Mouse (Mus musculus) stomach, embryonic 16.5 days (tissue): Measurements from ENCODE around the gene Tox2. TPM values are rescaled to one million over a fixed set of nuclear protein-coding genes. Genes with fewer than 3 reads are reported as not detected.
A peak's percentile ranks its signal among the peaks of the same experiment; 100 is the strongest.

Experiments used
- ATAC-seq: fragments of 200-750 bp; cut with Nextera tagmentation; 2 replicates; pipeline ENCODE4 v1.8.0; 2017; ENCODE audit warnings: moderate number of reproducible peaks, moderate TSS enrichment; ENCODE audit not compliant: insufficient read depth, low FRiP score
- H3K27ac ChIP-seq: fragments of 300-500 bp; sonication (generic); 2 replicates; pipeline ENCODE4 v1.5.1; 2014; ENCODE audit warnings: low read length
- H3K27me3 ChIP-seq: fragments of 300-500 bp; sonication (generic); 2 replicates; pipeline ENCODE4 v1.6.1; 2014; ENCODE audit warnings: low read length, control low read depth, mixed read lengths; ENCODE audit not compliant: control insufficient read depth, insufficient read depth
- H3K36me3 ChIP-seq: fragments of 300-500 bp; sonication (generic); 2 replicates; pipeline ENCODE4 v1.6.1; 2014; ENCODE audit warnings: low read length; ENCODE audit not compliant: control insufficient read depth, insufficient read depth
- H3K4me1 ChIP-seq: fragments of 300-500 bp; sonication (generic); 2 replicates; pipeline ENCODE4 v1.6.1; 2014; ENCODE audit warnings: low read length, control low read depth, mixed read lengths; ENCODE audit not compliant: control insufficient read depth, insufficient read depth
- H3K4me2 ChIP-seq: fragments of 300-500 bp; sonication (generic); 2 replicates; pipeline ENCODE4 v1.6.1; 2014; ENCODE audit warnings: low read depth, low read length, mixed read lengths
- H3K4me3 ChIP-seq: fragments of 300-500 bp; sonication (generic); replicated peaks from 2 replicates; pipeline ENCODE4 v1.5.1; 2014; ENCODE audit warnings: mild to moderate bottlenecking, low read length
- H3K9ac ChIP-seq: fragments of 300-500 bp; sonication (generic); 2 replicates; pipeline ENCODE4 v1.6.1; 2014; ENCODE audit warnings: low read length
- H3K9me3 ChIP-seq: fragments of 300-500 bp; sonication (generic); replicated peaks from 2 replicates; pipeline ENCODE4 v1.6.1; 2016; ENCODE audit warnings: low read length, control low read depth; ENCODE audit not compliant: control insufficient read depth
- WGBS: fragments of 180-500 bp; shearing (Covaris S2); extraction: QIAGEN DNeasy Blood & Tissue Kit; methylation state at CpG from one replicate; pipeline ENCODE4 v1.1.7; 2014; 5-methylcytosine and 5-hydroxymethylcytosine counted together
- polyA plus RNA-seq: library from polyadenylated mRNA; unstranded; fragments of >200 nt; fragmentation: Nextera tagmentation; extraction: Ambion mirVana; gene quantifications from 2 replicates; pipeline ENCODE4 v1.2.1, GENCODE M21; 2015

The Tox2 gene
- polyA plus RNA-seq, 1 experiment from 2014 or later = 4.0 TPM

GRCm38 (mm10) chr2:163344976-163345660 is 142.2 kb downstream of the Tox2 start:
- H3K36me3 ChIP-seq = no peaks in the 10 kb centered on the region
- peaks cover 15% of the 10 kb centered on the region for H3K4me1 ChIP-seq
- H3K27me3 ChIP-seq = peaks cover 4% of the 10 kb centered on the region; the same call in 1 of the 2 replicates
- no peaks in the 10 kb centered on the region for H3K9me3 ChIP-seq
- ATAC-seq = no peak
- no peak overlapping the region for H3K27ac ChIP-seq
- H3K4me3 ChIP-seq = no peak overlapping the region
- no peak overlapping the region for H3K4me2 ChIP-seq
- WGBS = 64% methylated on average over 13 of the region's 13 CpGs
- H3K9ac ChIP-seq = no peak overlapping the region

DNA sequence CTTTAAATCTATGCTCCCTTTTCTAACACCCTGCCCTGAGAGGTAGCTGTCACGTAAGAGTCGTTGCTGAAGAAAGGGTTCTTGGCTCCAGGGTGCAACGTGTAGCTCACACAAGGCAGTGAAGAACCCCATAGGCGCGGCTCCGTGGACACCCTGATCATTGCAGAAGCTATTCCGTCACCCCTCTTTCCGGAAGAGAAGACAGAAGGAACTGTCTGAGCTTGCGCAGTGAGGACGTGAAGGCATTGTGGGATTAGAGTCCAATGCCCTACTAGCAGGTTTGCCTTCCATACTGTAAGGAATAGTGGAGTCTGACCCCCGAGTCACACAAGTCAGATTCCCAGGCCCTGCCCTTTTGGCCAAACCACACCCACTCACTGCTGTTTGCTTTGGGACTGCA is 143.6 kb downstream of the Tox2 start:
- Histone ChIP-seq H3K27ac (no peak overlapping the region), H3K9me3 (no peaks in the 10 kb centered on the region), H3K27me3 (no peaks in the 10 kb centered on the region), H3K9ac (no peak overlapping the region), H3K4me3 (no peak overlapping the region), H3K36me3 (no peaks in the 10 kb centered on the region), H3K4me1 (peaks cover 15% of the 10 kb centered on the region), H3K4me2 (no peak overlapping the region)
- no peak for ATAC-seq
- 69% methylated on average over 11 of the region's 11 CpGs for WGBS

DNA sequence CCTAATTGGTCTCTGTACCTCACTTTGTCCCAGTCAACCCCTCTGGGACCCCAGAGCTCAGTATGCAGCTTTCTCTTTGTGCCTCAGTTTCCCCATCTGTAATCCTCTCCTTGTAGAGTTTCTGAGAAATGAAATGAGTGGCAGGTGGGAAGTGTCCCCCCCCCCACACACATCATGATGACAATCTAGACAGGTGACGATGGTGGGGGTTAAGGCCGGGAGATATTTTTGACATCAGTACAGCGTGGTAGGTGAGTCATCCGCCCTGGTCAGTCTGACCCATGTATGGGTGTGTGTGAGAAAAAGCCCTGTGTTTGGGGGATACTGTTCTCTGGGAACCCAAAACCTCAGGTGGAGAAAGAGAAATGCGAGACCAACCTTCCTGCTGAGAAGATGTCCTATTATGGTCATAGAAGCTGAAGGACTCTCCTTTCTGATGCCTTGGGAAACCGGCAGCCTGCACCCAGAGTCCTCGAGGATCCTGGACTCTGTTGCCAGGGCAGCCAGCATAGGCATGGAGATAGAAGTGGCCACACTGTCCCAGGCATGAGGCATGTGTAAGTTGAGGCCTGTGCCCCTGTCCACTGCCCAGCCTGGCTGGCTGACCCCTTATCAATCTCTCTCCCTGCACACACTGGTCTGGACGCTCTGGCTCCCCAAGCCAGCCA is 144.7 kb downstream of the Tox2 start:
- H3K4me2 ChIP-seq = no peak overlapping the region
- ATAC-seq = no peak
- H3K9ac ChIP-seq = no peak overlapping the region
- no peak overlapping the region for H3K27ac ChIP-seq
- no peaks in the 10 kb centered on the region for H3K36me3 ChIP-seq
- 68% methylated on average over 8 of the region's 8 CpGs for WGBS
- H3K9me3 ChIP-seq = no peaks in the 10 kb centered on the region
- H3K4me1 ChIP-seq = peaks cover 15% of the 10 kb centered on the region
- no peaks in the 10 kb centered on the region for H3K27me3 ChIP-seq
- H3K4me3 ChIP-seq = no peak overlapping the region

GRCm38 (mm10) chr2:163348677-163349076 is 145.8 kb downstream of the Tox2 start:
- no peaks in the 10 kb centered on the region for H3K36me3 ChIP-seq
- ATAC-seq = peak; percentile 26; the same call in 1 of the 2 replicates
- peak overlapping the region; percentile 72; the same call in 1 of the 2 replicates for H3K27ac ChIP-seq
- H3K4me1 ChIP-seq = peaks cover 15% of the 10 kb centered on the region
- H3K4me2 ChIP-seq = no peak overlapping the region
- no peak overlapping the region for H3K9ac ChIP-seq
- no peak overlapping the region for H3K4me3 ChIP-seq
- WGBS = 80% methylated on average over 7 of the region's 7 CpGs
- no peaks in the 10 kb centered on the region for H3K27me3 ChIP-seq
- H3K9me3 ChIP-seq = no peaks in the 10 kb centered on the region

- ATAC-seq = peak; percentile 79; the same call in 1 of the 2 replicates
Measured at GRCm38 (mm10) chr2:163349411-163349810, 146.5 kb downstream of the Tox2 start.

DNA sequence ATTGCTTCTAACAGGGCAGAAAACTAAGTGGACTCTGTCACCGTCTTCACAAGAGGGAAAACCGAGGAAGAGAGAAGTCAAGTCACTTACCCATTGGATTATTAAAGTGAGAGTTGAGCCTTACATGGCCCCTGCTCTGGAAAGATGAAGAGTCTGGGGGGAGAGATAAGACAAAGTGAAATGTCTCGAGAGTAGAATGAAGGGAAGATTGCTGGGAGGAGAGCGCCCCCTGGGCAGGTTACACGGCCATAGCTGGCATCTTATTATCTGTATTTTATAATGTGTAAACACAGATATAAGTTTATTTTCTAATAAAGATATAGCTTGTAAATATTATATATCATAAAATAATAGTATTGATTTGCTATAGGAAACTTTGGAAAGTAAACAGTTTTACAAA is 147.5 kb downstream of the Tox2 start:
- Histone ChIP-seq H3K27ac (peak overlapping the region; percentile 84), H3K27me3 (no peaks in the 10 kb centered on the region), H3K36me3 (no peaks in the 10 kb centered on the region), H3K9me3 (no peaks in the 10 kb centered on the region), H3K9ac (no peak overlapping the region), H3K4me1 (peaks cover 17% of the 10 kb centered on the region), H3K4me2 (no peak overlapping the region), H3K4me3 (no peak overlapping the region)
- ATAC-seq = no peak
- WGBS = 45% methylated on average over 5 of the region's 5 CpGs

More at GRCm38 (mm10) chr2:163349411-163349810, 146.5 kb downstream of the Tox2 start:
- no peaks in the 10 kb centered on the region for H3K36me3 ChIP-seq
- H3K27ac ChIP-seq = peak overlapping the region; percentile 84
- no peaks in the 10 kb centered on the region for H3K9me3 ChIP-seq
- no peak overlapping the region for H3K4me3 ChIP-seq
- H3K9ac ChIP-seq = peak overlapping the region; percentile 12; the same call in 1 of the 2 replicates
- peaks cover 20% of the 10 kb centered on the region for H3K4me1 ChIP-seq
- H3K4me2 ChIP-seq = no peak overlapping the region
- WGBS = 44% methylated on average over 9 of the region's 9 CpGs
- H3K27me3 ChIP-seq = no peaks in the 10 kb centered on the region

DNA sequence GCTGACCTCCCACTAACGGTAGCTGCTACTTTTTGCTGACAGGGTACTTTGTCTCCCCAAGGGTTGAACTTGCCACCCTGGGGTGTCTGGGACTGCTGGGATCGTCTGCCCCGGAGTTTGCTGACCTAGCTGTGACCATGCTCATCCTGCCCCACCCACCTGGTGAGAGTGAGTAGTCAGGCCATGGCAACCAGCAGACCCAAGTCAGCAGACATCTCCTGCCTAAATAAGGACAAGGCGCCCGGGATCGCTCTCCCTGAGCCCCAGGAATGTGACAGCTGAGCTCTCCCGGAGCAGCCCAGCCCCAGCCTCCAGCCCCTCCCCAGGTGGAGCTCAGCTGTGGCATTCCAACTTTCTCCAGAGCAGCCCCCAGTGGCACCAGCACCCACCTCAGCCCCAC is 150.8 kb downstream of the Tox2 start:
- Histone ChIP-seq H3K27ac (peak overlapping the region; percentile 70), H3K36me3 (no peaks in the 10 kb centered on the region), H3K27me3 (no peaks in the 10 kb centered on the region), H3K4me3 (no peak overlapping the region), H3K9me3 (no peaks in the 10 kb centered on the region), H3K9ac (peak overlapping the region; percentile 53; the same call in 1 of the 2 replicates), H3K4me1 (peaks cover 14% of the 10 kb centered on the region), H3K4me2 (no peak overlapping the region)
- WGBS = 16% methylated on average over 7 of the region's 7 CpGs
- peak; percentile 81 for ATAC-seq

- ATAC-seq = no peak
- 0 out of 2 replicates have a peak, but pooled peaks cover 5% of the 10 kb centered on the region for H3K4me1 ChIP-seq
- WGBS = 76% methylated on average over 8 of the region's 8 CpGs
- no peak overlapping the region for H3K4me2 ChIP-seq
- H3K4me3 ChIP-seq = no peak overlapping the region
- no peak overlapping the region for H3K27ac ChIP-seq
- no peak overlapping the region for H3K9ac ChIP-seq
- no peaks in the 10 kb centered on the region for H3K27me3 ChIP-seq
- no peaks in the 10 kb centered on the region for H3K9me3 ChIP-seq
- no peaks in the 10 kb centered on the region for H3K36me3 ChIP-seq
Measured at GRCm38 (mm10) chr2:163355666-163356065, 152.7 kb downstream of the Tox2 start.

DNA sequence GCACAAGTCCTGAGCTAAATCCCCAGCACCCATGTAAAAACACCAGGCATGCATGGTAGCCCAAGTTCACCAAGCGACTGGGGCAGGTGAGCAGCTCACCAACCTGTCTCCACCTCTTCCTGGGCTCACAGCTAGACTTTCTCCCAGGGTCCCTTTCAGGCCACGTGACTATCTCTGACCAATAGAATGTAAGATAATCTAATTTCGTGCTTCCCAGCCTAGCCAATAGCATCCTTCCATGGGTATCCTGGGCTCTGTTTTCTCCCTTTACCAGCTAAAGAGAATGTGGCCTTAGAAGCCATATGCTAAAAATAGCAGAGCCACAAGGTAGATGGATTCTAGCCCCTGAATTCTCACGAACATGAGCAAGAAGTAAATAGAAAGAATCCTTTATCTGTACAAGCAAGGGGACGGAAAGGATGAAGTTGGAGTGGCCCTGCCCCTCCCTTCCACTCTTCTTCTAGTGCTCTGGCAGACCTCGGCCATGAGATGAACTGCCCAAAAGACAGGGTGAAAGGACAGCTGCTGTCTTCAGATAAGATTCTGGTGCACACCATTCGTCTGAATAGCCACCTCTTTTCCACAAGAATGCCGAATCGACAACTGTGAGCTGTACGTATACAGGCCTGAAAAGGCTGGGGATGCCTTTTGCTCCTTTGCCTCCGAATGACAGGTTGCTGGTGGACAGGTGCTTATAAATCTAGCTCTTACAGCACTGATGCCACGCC is 153.4 kb downstream of the Tox2 start:
- Histone ChIP-seq H3K9ac (no peak overlapping the region), H3K27me3 (no peaks in the 10 kb centered on the region), H3K27ac (no peak overlapping the region), H3K4me1 (0 out of 2 replicates have a peak, but pooled peaks cover 5% of the 10 kb centered on the region), H3K4me2 (no peak overlapping the region), H3K36me3 (no peaks in the 10 kb centered on the region), H3K9me3 (no peaks in the 10 kb centered on the region), H3K4me3 (no peak overlapping the region)
- ATAC-seq = no peak
- 75% methylated on average over 12 of the region's 12 CpGs for WGBS
